Mouse (Mus musculus) MEL (cell line): ENCODE results near the gene Ldhc. TPM values are rescaled to one million over a fixed set of nuclear protein-coding genes. Genes with fewer than 3 reads are reported as not detected.
A peak's percentile ranks its signal among the peaks of the same experiment; 100 is the strongest.

Experiments used
- DNase-seq: peaks from one replicate; pipeline ENCODE4 v3.0.0; 2011; ENCODE audit warnings: low read depth, low spot score
- H3K27ac ChIP-seq: 2 replicates; pipeline ENCODE4 v1.5.1; 2012; ENCODE audit warnings: low read depth, mild to moderate bottlenecking, control low read depth, low read length, moderate library complexity; ENCODE audit not compliant: control insufficient read depth
- H3K27me3 ChIP-seq, 2 experiments: fragments of 150-350 bp in 1 of 2; sonication (generic) in 1 of 2; 2 replicates each; pipeline ENCODE4 v1.6.1; 2012; ENCODE audit warnings: low read length in 2 of 2, mild to moderate bottlenecking in 2 of 2, improper control_type of control experiment in 1 of 2, moderate library complexity in 1 of 2; ENCODE audit not compliant: insufficient read depth in 2 of 2, control insufficient read depth in 1 of 2
- H3K36me3 ChIP-seq, 2 experiments: 2 replicates each; pipeline ENCODE4 v1.6.1; 2012 to 2014; ENCODE audit warnings: low read length in 2 of 2, improper control_type of control experiment in 1 of 2, inconsistent platforms in 1 of 2, mild to moderate bottlenecking in 1 of 2; ENCODE audit not compliant: insufficient read depth in 2 of 2, control insufficient read depth in 1 of 2
- H3K4me1 ChIP-seq, 2 experiments: fragments of 150-350 bp in 1 of 2; sonication (generic) in 1 of 2; 2 replicates each; pipeline ENCODE4 v1.6.1; 2012; ENCODE audit warnings: low read length in 2 of 2, improper control_type of control experiment in 1 of 2, mild to moderate bottlenecking in 1 of 2; ENCODE audit not compliant: insufficient read depth in 2 of 2, control insufficient read depth in 1 of 2
- H3K4me3 ChIP-seq, 2 experiments: fragments of 150-350 bp in 1 of 2; sonication (generic) in 1 of 2; 2 replicates each; pipeline ENCODE4 v1.5.1; 2012; ENCODE audit warnings: low read depth in 2 of 2, low read length in 2 of 2, mild to moderate bottlenecking in 2 of 2, moderate library complexity in 2 of 2, control low read depth in 1 of 2, improper control_type of control experiment in 1 of 2; ENCODE audit not compliant: control insufficient read depth in 1 of 2, insufficient read depth in 1 of 2
- H3K79me2 ChIP-seq: 2 replicates; pipeline ENCODE4 v1.6.1; 2012; ENCODE audit warnings: mild to moderate bottlenecking, low read length, moderate library complexity; ENCODE audit not compliant: control insufficient read depth, poor library complexity, insufficient read depth
- H3K9ac ChIP-seq: 2 replicates; pipeline ENCODE4 v1.6.1; 2012; ENCODE audit warnings: low read depth, mild to moderate bottlenecking, control low read depth, low read length, moderate library complexity; ENCODE audit not compliant: control insufficient read depth, poor library complexity, severe bottlenecking
- H3K9me3 ChIP-seq: fragments of 150-350 bp; sonication (generic); replicated peaks from 2 replicates; pipeline ENCODE4 v1.6.1; 2012; ENCODE audit warnings: mild to moderate bottlenecking, low read length, improper control_type of control experiment, moderate library complexity; ENCODE audit not compliant: insufficient read depth
- E2F4 ChIP-seq: IDR thresholded peaks from 2 replicates; pipeline ENCODE4 v1.6.1; 2011; ENCODE audit warnings: low read depth, low read length, improper control_type of control experiment, borderline replicate concordance
- EP300 ChIP-seq, 2 experiments: IDR thresholded peaks; 2 replicates each; pipeline ENCODE4 v1.6.1; 2011; ENCODE audit warnings: improper control_type of control experiment in 2 of 2, low read length in 2 of 2, low read depth in 1 of 2, mild to moderate bottlenecking in 1 of 2
- GATA1 ChIP-seq: IDR thresholded peaks from 2 replicates; pipeline ENCODE4 v1.6.1; 2011; ENCODE audit warnings: low read depth, low read length, improper control_type of control experiment
- KAT2A ChIP-seq: conservative IDR thresholded peaks from 2 replicates; pipeline ENCODE4 v1.6.1; 2012; ENCODE audit warnings: low read depth, low read length, improper control_type of control experiment, inconsistent platforms
- MAZ ChIP-seq: IDR thresholded peaks from 2 replicates; pipeline ENCODE4 v1.6.1; 2012; ENCODE audit warnings: low read depth, mild to moderate bottlenecking, inconsistent platforms, low read length, improper control_type of control experiment
- MEF2A ChIP-seq: IDR thresholded peaks from 2 replicates; pipeline ENCODE4 v1.6.1; 2014; ENCODE audit warnings: low read depth, mild to moderate bottlenecking, inconsistent platforms, low read length, improper control_type of control experiment; ENCODE audit not compliant: poor library complexity, insufficient replicate concordance, severe bottlenecking; ENCODE audit errors: extremely low read depth
- MYB ChIP-seq: IDR thresholded peaks from 2 replicates; pipeline ENCODE4 v1.6.1; 2011; ENCODE audit warnings: mild to moderate bottlenecking, low read depth, low read length, improper control_type of control experiment
- MYC ChIP-seq: IDR thresholded peaks from 2 replicates; pipeline ENCODE4 v1.6.1; 2011; ENCODE audit warnings: low read depth, mild to moderate bottlenecking, low read length, improper control_type of control experiment, moderate library complexity
- NELFE ChIP-seq: IDR thresholded peaks from 2 replicates; pipeline ENCODE4 v1.6.1; 2011; ENCODE audit warnings: low read depth, low read length, improper control_type of control experiment
- NRF1 ChIP-seq: IDR thresholded peaks from 2 replicates; pipeline ENCODE4 v1.6.1; 2014; ENCODE audit warnings: low read depth, mild to moderate bottlenecking, inconsistent platforms, low read length, improper control_type of control experiment, moderate library complexity; ENCODE audit not compliant: poor library complexity, insufficient read depth, severe bottlenecking
- POLR2AphosphoS2 ChIP-seq: IDR thresholded peaks from 2 replicates; pipeline ENCODE4 v1.6.1; 2011; ENCODE audit warnings: low read length, improper control_type of control experiment
- RCOR1 ChIP-seq: IDR thresholded peaks from 2 replicates; pipeline ENCODE4 v1.6.1; 2012; ENCODE audit warnings: low read depth, mild to moderate bottlenecking, inconsistent platforms, low read length, improper control_type of control experiment
- TAL1 ChIP-seq: IDR thresholded peaks from 2 replicates; pipeline ENCODE4 v1.6.1; 2012; ENCODE audit warnings: mild to moderate bottlenecking, inconsistent platforms, low read length, moderate library complexity, mixed read lengths
- TBP ChIP-seq: IDR thresholded peaks from 2 replicates; pipeline ENCODE4 v1.8.0; 2011; ENCODE audit warnings: low read depth, low read length, improper control_type of control experiment
- TCF12 ChIP-seq: IDR thresholded peaks from 2 replicates; pipeline ENCODE4 v1.6.1; 2014; ENCODE audit warnings: low read depth, mild to moderate bottlenecking, inconsistent platforms, low read length, improper control_type of control experiment, moderate library complexity
- USF1 ChIP-seq: IDR thresholded peaks from 2 replicates; pipeline ENCODE4 v1.6.1; 2014; ENCODE audit warnings: low read depth, mild to moderate bottlenecking, inconsistent platforms, low read length, improper control_type of control experiment, moderate library complexity
- USF2 ChIP-seq, 2 experiments: IDR thresholded peaks; 2 replicates each; pipeline ENCODE4 v1.6.1; 2011 to 2012; ENCODE audit warnings: improper control_type of control experiment in 2 of 2, low read length in 2 of 2, borderline replicate concordance in 1 of 2, inconsistent platforms in 1 of 2, low read depth in 1 of 2, mild to moderate bottlenecking in 1 of 2; ENCODE audit not compliant: insufficient read depth in 1 of 2
- ZC3H11A ChIP-seq: IDR thresholded peaks from 2 replicates; pipeline ENCODE4 v1.6.1; 2012; ENCODE audit warnings: low read depth, mild to moderate bottlenecking, inconsistent platforms, low read length, improper control_type of control experiment
- polyA plus RNA-seq, 2 experiments: library from polyadenylated mRNA; stranded (reverse) in 1 of 2; unstranded in 1 of 2; fragments of >175 nt in 1 of 2; fragments of >200 nt in 1 of 2; gene quantifications; 2 replicates each; pipeline versions ENCODE4 v1.2.1 to v1.2.4; 2012; ENCODE audit warnings: low replicate concordance in 2 of 2, low read depth in 1 of 2; ENCODE audit not compliant: insufficient read length in 2 of 2, insufficient read depth in 1 of 2, missing spikeins in 1 of 2
- total RNA-seq: library from RNA; depleted of rRNA; stranded (reverse); fragments of 300-350 nt; gene quantifications from 2 replicates; pipeline ENCODE4 v1.2.3, GENCODE M21; 2012

The Ldhc gene
- total and polyA plus RNA-seq, 3 experiments: not detected

- H3K27me3 ChIP-seq: no peaks in the 10 kb centered on the region
- TF ChIP-seq NRF1 (0 out of 2 replicates have a peak, but pooled peaks have one; percentile 28), MYC (no peak), NELFE (no peak), GATA1 (0 out of 2 replicates have a peak, but pooled peaks have one; percentile 57)
- peaks cover under 1% of the 10 kb centered on the region; the same call in 1 of the 2 replicates for H3K79me2 ChIP-seq
- DNase-seq: no peak
- H3K9me3 ChIP-seq: no peaks in the 10 kb centered on the region
- no peak overlapping the region for H3K27ac ChIP-seq
- H3K36me3 ChIP-seq: peaks cover 0 to 14% of the 10 kb centered on the region in 2 experiments; a peak in 2 of 4 replicates
- no peak overlapping the region for H3K9ac ChIP-seq
- peaks cover 13 to 20% of the 10 kb centered on the region in 2 experiments for H3K4me1 ChIP-seq
- no peak overlapping the region for H3K4me3 ChIP-seq
Observed at GRCm38 (mm10) chr7:46840326-46840725, 20.7 kb upstream of the Ldhc start.

GRCm38 (mm10) chr7:46840787-46841525, 20.0 kb upstream of the Ldhc start, which contains the start of gene Ldha:
Gene Ldha, plus strand, starts transcription at chr7:46841475.
- Histone ChIP-seq H3K9ac (no peak within 1 kb of the TSS), H3K36me3 (peaks cover 0 to 14% of the 10 kb centered on the region in 2 experiments; a peak in 2 of 4 replicates), H3K27ac (no peak within 1 kb of the TSS), H3K9me3 (no peaks in the 10 kb centered on the region), H3K27me3 (no peaks in the 10 kb centered on the region), H3K4me3 (no peak within 1 kb of the TSS), H3K79me2 (peaks cover 6% of the 10 kb centered on the region), H3K4me1 (peaks cover 13 to 20% of the 10 kb centered on the region in 2 experiments)
- no peak for TF ChIP-seq ZC3H11A
- TF ChIP-seq E2F4: no peak
- no peak for TF ChIP-seq MEF2A
- TF ChIP-seq USF1: no peak
- no peak for TF ChIP-seq MAZ
- DNase-seq: no peak

- H3K36me3 ChIP-seq: peaks cover 2 to 16% of the 10 kb centered on the region in 2 experiments; a peak in 2 of 4 replicates
- DNase-seq: no peak
- TF ChIP-seq RCOR1 (no peak), EP300 (IDR thresholded peaks at IDR 0.05; ENCODE audit: low read depth in 1 of 2, low read length in 2 of 2) (no peak), TBP (no peak), MYB (no peak), POLR2AphosphoS2 (no peak), KAT2A (no peak), TCF12 (no peak), MAZ (no peak), USF2 (IDR thresholded peaks at IDR 0.05; ENCODE audit: borderline replicate concordance in 1 of 2, insufficient read depth in 1 of 2, low read depth in 1 of 2, low read length in 2 of 2) (no peak), GATA1 (no peak), TAL1 (no peak), MYC (no peak), NELFE (no peak)
- TF ChIP-seq, all 39 proteins: peak for 0
- Histone ChIP-seq H3K9ac (no peak overlapping the region), H3K9me3 (no peaks in the 10 kb centered on the region), H3K27ac (no peak overlapping the region), H3K4me1 (peaks cover 13 to 22% of the 10 kb centered on the region in 2 experiments), H3K4me3 (no peak overlapping the region), H3K27me3 (no peaks in the 10 kb centered on the region), H3K79me2 (peaks cover 19% of the 10 kb centered on the region)
Observed at GRCm38 (mm10) chr7:46842278-46842677, 18.7 kb upstream of the Ldhc start.
